Mouse (Mus musculus): ENCODE results near the gene Gm49396. TPM values are rescaled to one million over a fixed set of nuclear protein-coding genes. Genes with fewer than 3 reads are reported as not detected.
A peak's percentile ranks its signal among the peaks of the same experiment; 100 is the strongest.

Gene Gm49396
- polyA plus RNA-seq, 1 experiment from 2014 or later = 21.7 TPM

DNA sequence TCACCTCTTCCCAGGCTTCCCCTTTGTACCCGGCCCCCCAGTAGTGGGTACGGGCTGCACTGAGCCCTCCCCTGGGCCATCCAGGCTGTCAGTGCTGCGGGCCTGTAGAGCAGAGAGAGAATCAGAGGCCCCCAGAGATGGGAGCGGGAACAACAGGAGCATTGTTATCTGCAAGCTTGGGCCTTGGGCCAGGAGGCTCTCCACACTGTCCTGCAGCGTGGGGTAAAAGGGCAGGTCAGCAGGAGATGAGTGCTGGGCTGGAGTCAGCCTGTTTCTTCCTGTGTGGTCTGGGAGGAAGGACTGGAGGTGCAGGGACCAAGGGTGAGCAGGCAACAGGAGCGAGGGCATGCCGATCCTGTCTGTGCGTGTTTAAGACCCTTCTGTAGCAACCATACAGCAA, 30.2 kb upstream of the Gm49396 start:
- peak overlapping the region; percentile 91 for H3K4me3 ChIP-seq
- H3K36me3 ChIP-seq = peaks cover 45% of the 10 kb centered on the region
- H3K4me2 ChIP-seq (replicated peaks) = peak overlapping the region; percentile 78
- H3K9me3 ChIP-seq = no peaks in the 10 kb centered on the region
- H3K27me3 ChIP-seq = no peaks in the 10 kb centered on the region
- no peak for ATAC-seq (replicated peaks)
- H3K27ac ChIP-seq (replicated peaks) = no peak overlapping the region
- H3K9ac ChIP-seq (replicated peaks) = peak overlapping the region; percentile 94
- WGBS = 8% methylated on average over 8 of the region's 8 CpGs
- H3K4me1 ChIP-seq = peaks cover 38% of the 10 kb centered on the region

DNA sequence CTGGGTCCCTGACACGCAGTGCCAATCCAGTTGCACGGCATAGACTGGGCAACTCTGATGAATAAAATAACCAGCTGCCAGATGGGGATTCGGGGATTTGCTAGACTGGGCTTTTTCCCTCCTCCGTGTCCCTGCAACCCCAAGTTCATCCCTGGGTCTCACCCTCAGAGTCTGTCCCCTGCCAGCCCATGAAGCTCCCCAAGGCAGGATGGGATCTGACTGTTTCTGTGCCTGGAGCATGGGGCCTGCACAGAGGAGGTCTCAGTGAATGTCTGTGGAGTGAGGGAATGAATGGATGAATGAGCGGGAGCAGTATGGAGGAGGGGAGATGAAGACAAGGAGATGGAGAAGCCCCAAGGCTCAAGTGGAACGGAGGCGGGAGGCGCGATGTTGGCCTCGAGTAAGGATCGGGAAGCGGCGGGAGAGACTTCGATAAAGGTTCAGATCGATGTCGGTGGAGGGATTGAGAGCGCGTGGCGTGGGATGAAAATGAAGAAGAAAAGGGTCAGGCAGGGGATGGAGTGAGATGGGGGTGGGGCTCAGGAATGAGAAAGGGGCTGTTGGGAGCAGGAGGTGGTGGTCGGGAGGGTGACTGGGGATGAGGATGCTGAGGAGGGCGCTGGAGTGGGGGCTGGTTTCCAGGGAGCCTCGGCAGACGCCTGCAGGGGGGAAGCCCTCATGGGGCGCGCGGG, 29.1 kb upstream of the Gm49396 start:
- peaks cover 38% of the 10 kb centered on the region for H3K4me1 ChIP-seq
- peaks cover 33% of the 10 kb centered on the region for H3K36me3 ChIP-seq
- peak overlapping the region; percentile 91 for H3K4me3 ChIP-seq
- H3K4me2 ChIP-seq (replicated peaks) = peak overlapping the region; percentile 78
- peak overlapping the region; percentile 94 for H3K9ac ChIP-seq (replicated peaks)
- no peaks in the 10 kb centered on the region for H3K9me3 ChIP-seq
- no peaks in the 10 kb centered on the region for H3K27me3 ChIP-seq
- peak overlapping the region; percentile 98 for H3K27ac ChIP-seq (replicated peaks)
- peak; percentile 48 for ATAC-seq (replicated peaks)
- WGBS = 2% methylated on average over 26 of the region's 26 CpGs

DNA sequence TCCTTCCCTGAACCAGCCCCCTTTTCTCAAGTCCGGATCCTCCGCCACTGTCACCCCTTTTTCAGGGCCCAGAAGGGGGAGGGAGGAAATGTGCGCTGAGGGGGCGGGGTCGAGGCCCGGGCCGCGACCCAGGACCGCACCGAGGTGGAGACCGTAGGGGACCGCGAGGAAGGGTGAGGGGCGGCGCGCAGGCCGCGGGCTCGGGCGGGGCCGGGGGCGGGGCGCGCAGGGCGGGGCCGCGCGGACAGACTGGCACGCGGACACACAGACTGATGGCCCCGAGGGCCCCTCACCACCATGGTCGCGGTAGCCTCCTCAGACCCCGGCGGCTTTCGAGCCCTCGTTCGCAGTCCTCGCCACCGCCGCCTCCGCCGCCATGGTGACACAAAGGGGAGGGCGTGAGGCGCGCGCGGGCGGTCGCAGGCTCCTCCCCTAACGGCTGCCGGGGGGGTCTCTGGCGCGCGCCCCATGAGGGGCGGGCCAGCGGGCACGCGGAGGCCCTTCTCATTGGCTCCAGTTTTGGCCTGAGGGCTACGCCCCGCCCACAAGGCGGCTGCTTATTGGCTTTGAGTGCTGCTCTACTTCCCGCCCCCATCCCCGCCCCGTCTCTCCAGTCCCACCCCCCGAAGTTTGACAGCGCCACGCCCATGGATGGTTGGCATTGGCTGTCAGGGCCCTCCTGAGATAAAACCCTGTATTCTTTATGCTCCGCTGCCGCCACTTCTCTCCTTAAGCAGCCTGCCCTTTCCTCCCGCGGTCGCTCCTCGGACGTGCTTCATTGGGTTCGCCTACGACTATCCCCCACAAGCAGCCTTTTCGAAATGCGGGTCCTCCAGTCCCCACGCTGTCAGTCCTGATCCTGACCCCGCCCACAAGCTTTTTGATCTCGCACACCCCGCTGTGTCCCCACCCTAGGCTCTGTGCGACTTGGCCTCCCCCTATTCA, 28.2 kb upstream of the Gm49396 start, which contains the start of gene Arhgap33:
TSS of gene Arhgap33 (minus strand) at position 428 of the 945 bp plus-strand sequence.
- peak; percentile 87 for ATAC-seq (replicated peaks)
- H3K4me2 ChIP-seq (replicated peaks) = peak within 1 kb of the TSS; percentile 78

DNA sequence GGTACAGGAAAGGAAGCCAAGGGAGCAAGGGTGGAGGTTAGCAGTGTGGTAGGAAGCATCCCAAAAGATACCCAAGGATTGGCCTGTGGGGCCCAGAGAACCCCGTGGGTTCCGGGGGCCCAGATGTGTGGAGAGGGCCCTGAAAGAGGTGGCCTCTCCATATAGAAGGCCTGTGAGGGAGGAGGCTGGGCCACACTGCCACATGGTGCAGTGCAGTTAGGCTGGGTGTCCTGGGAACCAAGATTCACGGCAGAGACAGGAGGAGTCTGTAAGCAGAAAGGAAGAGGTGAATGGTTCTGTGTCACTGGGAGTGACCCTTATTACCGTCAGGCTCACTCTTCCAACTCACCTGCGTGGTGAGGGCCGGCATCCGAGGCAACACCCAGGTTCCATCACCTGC, 22.6 kb upstream of the Gm49396 start:
- no peak overlapping the region for H3K9ac ChIP-seq (replicated peaks)

More for the DNA sequence above, 28.2 kb upstream of the Gm49396 start, which contains the start of gene Arhgap33:
- Histone ChIP-seq H3K36me3 (peaks cover 29% of the 10 kb centered on the region), H3K4me3 (peak within 1 kb of the TSS; percentile 91), H3K4me1 (peaks cover 38% of the 10 kb centered on the region), H3K27me3 (no peaks in the 10 kb centered on the region), H3K9me3 (no peaks in the 10 kb centered on the region), H3K27ac (replicated peaks) (peak within 1 kb of the TSS; percentile 98), H3K9ac (replicated peaks) (peak within 1 kb of the TSS; percentile 94)
- WGBS = under 1% methylated on average over 62 of the region's 84 CpGs

DNA sequence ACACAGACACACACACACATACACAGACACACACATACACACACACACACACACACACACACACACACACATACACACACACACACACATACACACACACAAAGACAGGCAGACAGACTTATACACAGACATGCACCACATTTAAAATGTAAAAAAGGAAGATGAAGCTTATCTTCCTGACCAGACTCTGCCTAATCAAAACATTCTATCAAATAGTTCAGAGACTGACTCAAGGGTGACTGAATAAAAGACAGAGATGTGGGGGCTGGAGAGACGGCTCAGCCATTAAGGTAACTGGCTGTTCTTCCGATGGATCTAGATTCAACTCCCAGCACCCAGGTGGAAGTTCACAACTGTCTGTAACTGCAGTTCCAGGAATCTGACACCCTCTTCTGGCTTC, 18.8 kb upstream of the Gm49396 start:
- H3K27ac ChIP-seq (replicated peaks) = no peak overlapping the region
- H3K36me3 ChIP-seq = peaks cover 36% of the 10 kb centered on the region
- no peak overlapping the region for H3K9ac ChIP-seq (replicated peaks)
- H3K9me3 ChIP-seq = no peaks in the 10 kb centered on the region
- no peak overlapping the region for H3K4me3 ChIP-seq
- H3K4me2 ChIP-seq (replicated peaks) = no peak overlapping the region
- WGBS = 94% methylated on average over 2 of the region's 2 CpGs
- ATAC-seq (replicated peaks) = no peak
- H3K4me1 ChIP-seq = no peaks in the 10 kb centered on the region
- no peaks in the 10 kb centered on the region for H3K27me3 ChIP-seq

More for the DNA sequence above, 22.6 kb upstream of the Gm49396 start:
- Histone ChIP-seq H3K27me3 (no peaks in the 10 kb centered on the region), H3K4me2 (replicated peaks) (no peak overlapping the region), H3K4me1 (peaks cover 5% of the 10 kb centered on the region), H3K4me3 (no peak overlapping the region), H3K27ac (replicated peaks) (no peak overlapping the region), H3K36me3 (peaks cover 15% of the 10 kb centered on the region), H3K9me3 (no peaks in the 10 kb centered on the region)
- no peak for ATAC-seq (replicated peaks)
- 90% methylated on average over 7 of the region's 7 CpGs for WGBS

DNA sequence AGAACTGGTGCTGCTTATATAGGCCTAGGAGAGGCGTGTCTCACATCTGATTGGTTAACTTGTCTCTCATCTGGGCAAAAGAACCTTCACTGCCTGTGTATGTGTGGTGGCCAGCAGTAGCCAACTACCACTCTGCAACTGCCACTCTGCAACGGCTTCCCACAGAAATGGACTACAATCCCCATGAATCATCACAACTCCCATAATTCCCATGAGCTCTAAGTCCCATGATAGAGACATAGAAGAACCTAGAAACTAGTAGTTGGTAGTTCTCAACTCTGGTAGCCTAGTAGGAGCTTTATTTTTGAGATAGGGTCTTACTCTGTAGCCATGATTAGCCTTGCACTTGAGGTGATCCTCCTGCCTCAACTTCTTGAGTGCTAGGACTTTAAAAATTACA, 13.3 kb upstream of the Gm49396 start:
- no peak for ATAC-seq (replicated peaks)
- Histone ChIP-seq H3K9ac (replicated peaks) (no peak overlapping the region), H3K4me3 (no peak overlapping the region), H3K36me3 (peaks cover 26% of the 10 kb centered on the region), H3K27me3 (no peaks in the 10 kb centered on the region), H3K9me3 (no peaks in the 10 kb centered on the region), H3K4me1 (peaks cover 21% of the 10 kb centered on the region), H3K4me2 (replicated peaks) (no peak overlapping the region), H3K27ac (replicated peaks) (no peak overlapping the region)
- 95% methylated on average over 2 of the region's 2 CpGs for WGBS

DNA sequence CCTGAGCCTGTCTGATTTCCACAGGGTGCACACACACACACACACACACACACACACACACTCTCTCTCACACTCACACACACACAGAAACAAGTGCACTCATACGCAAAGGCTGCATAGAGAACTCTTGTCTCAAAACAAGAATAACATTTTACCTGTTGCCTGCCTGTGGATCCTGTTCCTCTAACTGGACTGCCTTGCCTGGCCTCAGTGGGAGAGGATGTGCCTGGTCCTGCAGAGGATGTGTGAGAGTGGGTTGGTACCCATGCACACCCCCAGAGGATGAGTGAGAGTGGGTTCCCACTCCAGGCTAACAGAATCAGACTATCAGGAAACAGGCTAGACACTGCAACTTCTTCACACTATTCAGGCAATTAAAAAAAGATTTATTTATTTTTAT, 12.5 kb upstream of the Gm49396 start:
- WGBS = 86% methylated on average over 1 of the region's 1 CpGs

DNA sequence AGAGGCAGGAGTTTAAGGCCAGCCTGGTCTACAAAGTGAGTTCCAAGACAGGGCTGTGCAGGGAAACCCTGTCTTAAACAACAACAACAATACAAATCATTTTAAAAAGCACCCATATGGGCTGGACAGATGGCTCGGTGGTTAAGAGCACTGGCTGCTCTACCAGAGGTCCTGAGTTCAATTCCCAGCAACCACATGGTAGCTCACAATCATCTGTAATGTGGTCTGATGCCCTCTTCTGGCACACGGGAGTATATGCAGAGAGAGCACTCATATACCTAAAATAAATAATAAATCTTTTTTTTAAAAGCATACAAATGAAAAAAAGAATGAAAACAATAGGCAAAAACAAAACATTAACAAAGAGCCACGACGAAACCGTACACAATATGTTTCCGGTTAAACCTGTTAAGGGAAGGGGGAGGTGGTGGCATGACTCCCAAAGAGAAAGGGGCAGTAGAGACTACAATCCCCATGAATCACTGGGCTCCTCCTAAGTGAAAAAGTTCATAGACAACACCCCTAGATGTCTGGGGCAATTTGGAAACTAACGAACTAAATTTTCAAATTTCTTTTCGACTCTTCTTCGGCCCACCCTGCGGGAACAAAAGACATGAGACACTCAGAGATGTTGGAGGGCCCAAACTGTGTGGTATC, 11.6 kb upstream of the Gm49396 start:
- Histone ChIP-seq H3K36me3 (peaks cover 33% of the 10 kb centered on the region), H3K9me3 (no peaks in the 10 kb centered on the region), H3K4me3 (peak overlapping the region; percentile 74), H3K4me2 (replicated peaks) (peak overlapping the region; percentile 94), H3K4me1 (peaks cover 21% of the 10 kb centered on the region), H3K9ac (replicated peaks) (peak overlapping the region; percentile 66), H3K27me3 (no peaks in the 10 kb centered on the region), H3K27ac (replicated peaks) (peak overlapping the region; percentile 99)
- ATAC-seq (replicated peaks) = peak; percentile 68
- 2% methylated on average over 10 of the region's 10 CpGs for WGBS

More for the DNA sequence above, 12.5 kb upstream of the Gm49396 start:
- H3K4me3 ChIP-seq = no peak overlapping the region
- H3K9me3 ChIP-seq = no peaks in the 10 kb centered on the region
- peaks cover 33% of the 10 kb centered on the region for H3K36me3 ChIP-seq
- H3K27ac ChIP-seq (replicated peaks) = 0 out of 2 replicates have a peak overlapping the region, but pooled peaks have one; percentile 21
- H3K27me3 ChIP-seq = no peaks in the 10 kb centered on the region
- H3K9ac ChIP-seq (replicated peaks) = no peak overlapping the region
- peaks cover 21% of the 10 kb centered on the region for H3K4me1 ChIP-seq
- H3K4me2 ChIP-seq (replicated peaks) = no peak overlapping the region
- no peak for ATAC-seq (replicated peaks)

DNA sequence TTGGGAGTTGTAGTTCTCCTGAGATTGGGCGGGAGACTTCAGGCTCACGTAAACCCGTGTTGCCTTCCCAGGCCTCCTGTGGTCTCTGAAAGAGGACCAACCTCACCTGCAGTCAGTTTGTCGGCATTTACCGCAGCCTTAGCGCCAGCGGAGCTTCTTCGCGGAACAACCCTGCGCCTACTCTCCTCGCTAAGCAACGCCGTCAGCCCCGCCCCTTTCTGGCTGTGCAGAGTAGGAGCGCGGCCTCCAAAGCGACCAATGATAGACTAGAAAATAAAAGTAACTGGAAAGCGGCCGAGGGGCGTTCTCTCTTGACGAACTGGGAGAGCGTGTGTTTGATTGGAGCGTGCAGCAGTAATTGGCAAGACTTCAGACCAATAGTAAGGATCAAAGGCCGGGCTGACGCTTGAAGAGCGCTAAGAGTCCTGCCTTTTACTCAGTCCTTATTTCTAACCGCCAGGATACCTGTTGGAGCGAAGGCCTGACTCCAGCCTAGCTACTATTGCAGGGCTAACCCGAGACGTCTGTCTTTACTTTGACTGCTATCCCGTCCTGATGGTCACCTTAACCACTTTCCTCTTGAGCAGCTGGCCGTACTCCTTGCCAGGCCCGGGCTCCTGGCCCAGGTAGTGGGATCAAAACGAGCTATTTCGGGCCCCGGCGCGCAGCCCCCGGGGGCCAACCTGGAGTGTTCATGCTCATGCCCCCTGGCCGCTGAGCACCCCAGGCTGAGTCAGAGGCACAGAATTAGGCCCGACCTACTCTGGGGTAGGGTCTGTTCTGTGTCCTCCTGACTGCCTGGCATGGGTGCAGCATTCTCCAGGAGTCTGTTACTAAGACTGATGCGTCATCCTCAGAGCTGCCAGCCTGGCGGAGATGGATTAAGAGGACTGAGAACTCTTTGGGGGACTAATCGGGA, 10.8 kb upstream of the Gm49396 start, which contains the start of the genes Hspb6 and Proser3:
TSS of gene Hspb6 (plus strand) at position 77 of the 919 bp plus-strand sequence.
TSS of gene Proser3 (minus strand) at position 198 of the 919 bp plus-strand sequence.
- H3K36me3 ChIP-seq = peaks cover 41% of the 10 kb centered on the region
- H3K9me3 ChIP-seq = no peaks in the 10 kb centered on the region
- 1% methylated on average over 44 of the region's 44 CpGs for WGBS
- H3K27me3 ChIP-seq = no peaks in the 10 kb centered on the region
- ATAC-seq (replicated peaks) = peak; percentile 96
- H3K4me1 ChIP-seq = peaks cover 21% of the 10 kb centered on the region
- H3K4me2 ChIP-seq (replicated peaks) = peak within 1 kb of the TSS; percentile 94
- peak within 1 kb of the TSS; percentile 74 for H3K4me3 ChIP-seq
- H3K9ac ChIP-seq (replicated peaks) = peak within 1 kb of the TSS; percentile 66
- peak within 1 kb of the TSS; percentile 99 for H3K27ac ChIP-seq (replicated peaks)

DNA sequence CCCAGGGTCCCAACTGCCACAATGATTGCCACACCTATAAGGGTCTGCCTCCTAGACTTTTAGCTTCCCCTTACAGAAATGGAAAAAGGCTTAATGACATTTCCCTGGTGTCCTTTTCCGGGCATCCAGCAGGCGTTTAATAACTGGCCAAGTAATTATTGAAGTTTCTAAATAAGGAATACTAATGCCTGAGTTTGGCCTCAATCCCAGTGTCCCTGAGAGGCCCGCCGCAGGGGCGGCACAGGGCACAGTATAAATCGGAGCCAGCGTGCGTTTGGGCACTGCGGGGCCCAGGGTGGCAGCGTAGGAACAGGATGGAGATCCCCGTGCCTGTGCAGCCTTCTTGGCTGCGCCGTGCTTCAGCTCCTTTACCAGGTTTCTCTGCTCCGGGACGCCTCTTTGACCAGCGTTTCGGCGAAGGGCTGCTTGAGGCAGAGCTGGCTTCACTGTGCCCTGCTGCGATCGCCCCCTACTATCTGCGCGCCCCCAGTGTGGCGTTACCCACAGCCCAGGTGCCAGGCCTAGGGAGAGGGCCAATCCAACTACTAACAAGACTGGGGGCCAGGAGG, 10.0 kb upstream of the Gm49396 start:
- WGBS = 2% methylated on average over 23 of the region's 23 CpGs
- Histone ChIP-seq H3K4me2 (replicated peaks) (peak overlapping the region; percentile 94), H3K9ac (replicated peaks) (peak overlapping the region; percentile 54), H3K36me3 (peaks cover 37% of the 10 kb centered on the region), H3K27me3 (no peaks in the 10 kb centered on the region), H3K27ac (replicated peaks) (peak overlapping the region; percentile 99), H3K4me1 (peaks cover 23% of the 10 kb centered on the region), H3K4me3 (peak overlapping the region; percentile 74), H3K9me3 (no peaks in the 10 kb centered on the region)
- no peak for ATAC-seq (replicated peaks)

All from forebrain, embryonic 15.5 days (tissue).